Mouse (Mus musculus) erythroblast, embryonic 14.5 days (primary cell): Measurements from ENCODE around the gene Cdk6.

ENCODE experiments used
- GATA1 ChIP-seq: IDR thresholded peaks from 2 replicates; pipeline ENCODE4 v1.6.1; 2012; ENCODE audit warnings: low read length, inconsistent platforms, mixed read lengths
- TAL1 ChIP-seq: IDR thresholded peaks from 3 replicates; pipeline ENCODE4 v1.6.1; 2012; ENCODE audit warnings: low read length, inconsistent platforms, mixed read lengths

DNA sequence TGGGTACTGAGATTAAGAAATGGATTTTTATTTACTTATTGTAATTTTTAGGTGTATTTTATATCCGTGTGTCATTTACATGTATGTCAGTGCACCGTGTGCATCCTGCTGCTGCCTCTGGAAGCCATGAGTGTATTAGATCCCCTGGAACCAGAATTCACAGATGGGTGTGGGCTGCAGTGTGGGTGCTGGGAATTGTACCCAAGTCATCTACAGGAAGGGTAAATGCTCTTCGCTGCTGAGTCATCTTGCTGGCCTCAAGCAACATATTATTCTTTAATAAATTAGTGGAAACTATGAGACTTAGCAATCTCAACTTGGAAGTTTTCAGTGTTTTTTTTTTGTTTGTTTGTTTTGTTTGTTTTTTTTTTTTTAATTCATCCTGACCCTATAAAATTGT lies 11.0 kb downstream of the Cdk6 start:
- TF ChIP-seq TAL1 (no peak), GATA1 (no peak)
